Mouse (Mus musculus) cerebellum, adult 2 months (tissue): Measurements from ENCODE around the gene Adamts16.

Experiments used
- CTCF ChIP-seq: fragments of 200-500 bp; IDR thresholded peaks from 2 replicates; pipeline ENCODE4 v1.5.1; 2011; ENCODE audit warnings: low read depth, mild to moderate bottlenecking, control low read depth, low read length, moderate library complexity, borderline replicate concordance; ENCODE audit not compliant: insufficient read depth
- POLR2A ChIP-seq: fragments of 200-500 bp; IDR thresholded peaks from 2 replicates; pipeline ENCODE4 v1.6.1; 2011; ENCODE audit warnings: low read length, control low read depth, borderline replicate concordance; ENCODE audit not compliant: insufficient read depth

GRCm38 (mm10) chr13:70732781-70733180 lies 108.8 kb downstream of the Adamts16 start:
- no peak for TF ChIP-seq CTCF
- TF ChIP-seq POLR2A: no peak
